Mouse (Mus musculus) cortical plate, adult 2 months (tissue): ENCODE data around the gene Gm42688.

Experiments
- CTCF ChIP-seq: fragments of 200-500 bp; IDR thresholded peaks from 2 replicates; pipeline ENCODE4 v1.5.1; 2011; ENCODE audit warnings: mild to moderate bottlenecking, control low read depth, low read length; ENCODE audit not compliant: insufficient read depth; ENCODE audit errors: extremely low read depth
- POLR2A ChIP-seq: fragments of 200-500 bp; IDR thresholded peaks from 2 replicates; pipeline ENCODE4 v1.6.1; 2011; ENCODE audit warnings: mild to moderate bottlenecking, low read length, control low read depth; ENCODE audit not compliant: insufficient read depth; ENCODE audit errors: extremely low read depth

- TF ChIP-seq CTCF, result no peak
- no peak for TF ChIP-seq POLR2A
Observed at GRCm38 (mm10) chr6:83058725-83059124, 42.7 kb upstream of the Gm42688 start.
